9 mouse cellular contexts compared by ENCODE assay signal in the genomic region with DNA sequence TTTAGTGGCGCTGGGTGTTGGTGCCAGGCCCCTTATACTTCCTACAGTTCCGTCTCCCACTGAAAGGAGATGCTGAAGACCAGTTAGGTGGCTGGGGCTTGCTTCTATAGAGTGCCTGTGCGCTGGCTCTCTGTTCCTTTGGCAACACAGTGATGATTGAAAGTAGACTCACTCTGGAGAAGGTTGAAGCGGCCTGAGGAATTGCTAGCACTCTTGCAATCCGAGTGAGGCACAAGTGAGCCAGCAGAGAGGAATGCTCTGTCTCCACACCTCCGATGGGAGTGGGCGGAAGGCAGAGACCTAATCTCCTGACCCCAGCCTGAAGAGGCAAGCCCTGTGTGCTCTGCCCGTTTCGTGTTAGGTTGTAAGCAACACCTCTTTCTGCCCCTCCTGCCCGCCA. TPM values are rescaled to one million over a fixed set of nuclear protein-coding genes. Genes with fewer than 3 reads are reported as not detected.
DNase-seq lines count a peak whose midpoint lies in the region; ATAC-seq and TF ChIP-seq lines count a peak whose summit lies in the region.
"Had no signal": no experiment of that assay in that cellular context is flagged by ENCODE, and none has a peak within 500 bp of the region (broad histone marks: within the 10 kb centered on the region; RNA-seq: fewer than 3 reads in every experiment).

No protein-coding gene starts in this region.

- no peaks in the 10 kb centered on the region for H3K9me3 ChIP-seq in kidney, embryonic 14.5 days (ENCODE audit: control insufficient read depth, low read length)
- H3K9me3 ChIP-seq in limb, embryonic 10.5 days (replicated peaks), result no peaks in the 10 kb centered on the region
- H3K9me3 ChIP-seq: embryonic facial prominence, embryonic 15.5 days had no signal

- H3K36me3 ChIP-seq in kidney, embryonic 14.5 days (ENCODE audit: control insufficient read depth, insufficient read depth, low read length), result no peaks in the 10 kb centered on the region; the same call in 1 of the 2 replicates
- no peaks in the 10 kb centered on the region for H3K36me3 ChIP-seq in kidney, adult 2 months (ENCODE audit: control insufficient read depth, insufficient read depth, low read length)
- H3K36me3 ChIP-seq in limb, embryonic 10.5 days, result peaks cover 24% of the 10 kb centered on the region
- H3K36me3 ChIP-seq: embryonic facial prominence, embryonic 15.5 days had no signal

- no peak overlapping the region for H3K27ac ChIP-seq in kidney, embryonic 14.5 days (ENCODE audit: low read depth, low read length)
- H3K27ac ChIP-seq in kidney, adult 2 months (ENCODE audit: insufficient read depth, low read depth, low read length), result no peak overlapping the region
- no peak overlapping the region for H3K27ac ChIP-seq in limb, embryonic 10.5 days
- H3K27ac ChIP-seq: embryonic facial prominence, embryonic 15.5 days had no signal

- DNase-seq in kidney, adult 2 months, result no peak
- peak; percentile 84 for DNase-seq in Muller cell, postnatal 12 days (ENCODE audit: inconsistent ontology term)
- peak; percentile 48 for DNase-seq in adrenal gland, postnatal 10 days
- no peak for DNase-seq in limb, embryonic 10.5 days (ENCODE audit: low spot score)
- DNase-seq in urinary bladder, adult 18-20 months (ENCODE audit: low spot score in 2 of 2), result no peak
- DNase-seq: kidney, postnatal 25 days had no signal

- no peak for TF ChIP-seq POLR2A in kidney, adult 2 months (IDR thresholded peaks at IDR 0.05; ENCODE audit: low read depth, low read length)

- no peak for ATAC-seq in kidney, embryonic 14.5 days (ENCODE audit: low FRiP score, low TSS enrichment)
- ATAC-seq in erythroblast, adult 5-6 weeks (replicated peaks; ENCODE audit: low FRiP score, poor library complexity, severe bottlenecking), result no peak

- peak overlapping the region; percentile 96 for H3K4me2 ChIP-seq in kidney, embryonic 14.5 days (replicated peaks; ENCODE audit: low read depth, low read length)
- H3K4me2 ChIP-seq: embryonic facial prominence, embryonic 15.5 days had no signal

- WGBS in kidney, embryonic 14.5 days, result 32% methylated on average over 10 of the region's 10 CpGs
- WGBS in kidney, adult 2 months, result 89% methylated on average over 10 of the region's 10 CpGs
- 27% methylated on average over 10 of the region's 10 CpGs for WGBS in limb, embryonic 10.5 days

- H3K4me1 ChIP-seq in kidney, embryonic 14.5 days (ENCODE audit: control insufficient read depth, insufficient read depth, low read length), result peaks cover 24% of the 10 kb centered on the region
- no peaks in the 10 kb centered on the region for H3K4me1 ChIP-seq in kidney, adult 2 months (ENCODE audit: control insufficient read depth, insufficient read depth, low read length)
- H3K4me1 ChIP-seq in limb, embryonic 10.5 days, result peaks cover 65% of the 10 kb centered on the region

- H3K9ac ChIP-seq in kidney, embryonic 14.5 days (ENCODE audit: low read depth, low read length), result no peak overlapping the region
- H3K9ac ChIP-seq: embryonic facial prominence, embryonic 15.5 days had no signal

- TF ChIP-seq CTCF in kidney, adult 2 months (conservative IDR thresholded peaks at IDR 0.05; ENCODE audit: insufficient read depth, insufficient read length, low read depth, low read length), result no peak

- H3K4me3 ChIP-seq in kidney, embryonic 14.5 days (ENCODE audit: low read length), result no peak overlapping the region
- no peak overlapping the region for H3K4me3 ChIP-seq in kidney, adult 2 months (ENCODE audit: insufficient read depth, low read depth, low read length)
- 0 out of 2 replicates have a peak overlapping the region, but pooled peaks have one; percentile 17 for H3K4me3 ChIP-seq in limb, embryonic 10.5 days
- H3K4me3 ChIP-seq: embryonic facial prominence, embryonic 15.5 days had no signal

- no peaks in the 10 kb centered on the region for H3K27me3 ChIP-seq in kidney, embryonic 14.5 days (ENCODE audit: control insufficient read depth, insufficient read depth, low read length)
- no peaks in the 10 kb centered on the region for H3K27me3 ChIP-seq in kidney, adult 2 months (replicated peaks; ENCODE audit: control insufficient read depth, insufficient read depth, low read length)
- peaks cover 29% of the 10 kb centered on the region; the same call in 1 of the 2 replicates for H3K27me3 ChIP-seq in limb, embryonic 10.5 days (ENCODE audit: low read depth, poor library complexity, severe bottlenecking)

RNA-seq across cellular contexts. Expression of gene Dusp5, which starts 2.5 kb away (rescaled TPM):
- 11.3 and 15.6 TPM in 2 replicates for polyA plus RNA-seq in kidney, embryonic 14.5 days (2014; fragmentation: Nextera tagmentation; extraction: Ambion mirVana)
- 1.0 and 2.0 TPM in 2 replicates for polyA plus RNA-seq in kidney, adult 2 months (2012; rRNA removed)
- total RNA-seq in adrenal gland, postnatal 10 days (2021), result 10 to 100 TPM in 1 of 2 experiments, 1 to 10 TPM in 1; 6.2 to 11.0 TPM
- polyA plus RNA-seq in limb, embryonic 10.5 days (2016; fragmentation: Nextera tagmentation; extraction: Ambion mirVana), result 6.4 and 8.9 TPM in 2 replicates
- 1.9 and 2.9 TPM in 2 replicates for total RNA-seq in erythroblast, adult 5-6 weeks (2015; ENCODE audit: low replicate concordance)
- 0.42 and 1.8 TPM in 2 replicates for total RNA-seq in erythroblast, adult 5-6 weeks (2017; ENCODE audit: low replicate concordance)

RNA-seq across cellular contexts. Expression of gene Nutf2-ps1, which starts 57.5 kb away (rescaled TPM):
- polyA plus RNA-seq in kidney, embryonic 14.5 days (2014; fragmentation: Nextera tagmentation; extraction: Ambion mirVana), result 431 and 486 TPM in 2 replicates
- polyA plus RNA-seq in kidney, adult 2 months (2012; rRNA removed), result 96.4 and 112 TPM in 2 replicates
- total RNA-seq in adrenal gland, postnatal 10 days (2021), result 10 to 100 TPM; 76.4 to 81.0 TPM
- polyA plus RNA-seq in limb, embryonic 10.5 days (2016; fragmentation: Nextera tagmentation; extraction: Ambion mirVana), result 549 and 585 TPM in 2 replicates
- total RNA-seq in erythroblast, adult 5-6 weeks (2015; ENCODE audit: low replicate concordance), result 4.0 and 22.2 TPM in 2 replicates
- 21.7 and 52.3 TPM in 2 replicates for total RNA-seq in erythroblast, adult 5-6 weeks (2017; ENCODE audit: low replicate concordance)

Comparison
In these comparisons a context has a peak if more than half of its experiments do, and no peak if none do; other contexts are left out.
1. DNase-seq: peak in Muller cell, postnatal 12 days (single experiment) and adrenal gland, postnatal 10 days (single experiment); none in kidney, adult 2 months (single experiment), limb, embryonic 10.5 days (single experiment) and urinary bladder, adult 18-20 months (0 of 2).